Comparison of ENCODE assay signal across 12 mouse cellular contexts in the genomic region with DNA sequence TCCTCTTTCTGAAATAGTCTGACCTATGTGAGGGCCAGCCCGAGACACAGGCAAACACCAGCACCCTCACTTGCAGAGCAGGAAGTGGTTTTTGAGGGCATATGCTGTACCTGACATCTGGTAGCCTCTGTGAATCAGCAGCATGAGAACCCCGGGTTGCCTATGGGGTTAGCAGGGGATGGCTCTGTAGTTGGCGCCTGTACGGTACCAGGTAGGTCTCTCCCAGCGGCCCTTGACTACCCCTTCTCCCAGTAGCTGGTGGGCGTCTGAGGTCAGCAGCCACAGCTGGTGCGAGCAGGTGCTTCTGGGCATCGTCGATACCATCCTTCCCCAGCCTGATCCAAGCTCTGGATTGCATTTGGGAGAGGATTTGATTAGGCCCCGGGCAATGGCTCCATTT.
DNase-seq lines count a peak whose midpoint lies in the region; ATAC-seq lines count a peak whose summit lies in the region.
"Had no signal": no experiment of that assay in that cellular context is flagged by ENCODE, and none has a peak within 500 bp of the region (broad histone marks: within the 10 kb centered on the region; RNA-seq: fewer than 3 reads in every experiment).

No protein-coding gene starts in this region.

- no peak for ATAC-seq in midbrain, embryonic 12.5 days (ENCODE audit: low FRiP score, low read depth)
- no peak for ATAC-seq in midbrain, embryonic 15.5 days (replicated peaks)
- peak; percentile 79 for ATAC-seq in activated CD4-positive, CD25-positive, alpha-beta regulatory T cell, adult 4 months
- ATAC-seq in kidney, embryonic 14.5 days (ENCODE audit: low FRiP score, low TSS enrichment): no peak
- ATAC-seq: Patski had no signal

- no peak overlapping the region for H3K4me2 ChIP-seq in midbrain, embryonic 12.5 days (replicated peaks)
- no peak overlapping the region for H3K4me2 ChIP-seq in midbrain, embryonic 15.5 days
- H3K4me2 ChIP-seq in kidney, embryonic 14.5 days (replicated peaks; ENCODE audit: low read depth, low read length): no peak overlapping the region

- peaks cover 19% of the 10 kb centered on the region for H3K36me3 ChIP-seq in midbrain, embryonic 12.5 days
- H3K36me3 ChIP-seq in midbrain, embryonic 15.5 days (replicated peaks): 0 out of 2 replicates have a peak, but pooled peaks cover 3% of the 10 kb centered on the region
- peaks cover 12% of the 10 kb centered on the region for H3K36me3 ChIP-seq in kidney, embryonic 14.5 days (ENCODE audit: control insufficient read depth, insufficient read depth, low read length)

- H3K9ac ChIP-seq in midbrain, embryonic 12.5 days (replicated peaks): no peak overlapping the region
- H3K9ac ChIP-seq in midbrain, embryonic 15.5 days: no peak overlapping the region
- no peak overlapping the region for H3K9ac ChIP-seq in kidney, embryonic 14.5 days (ENCODE audit: low read depth, low read length)

- peaks cover 19% of the 10 kb centered on the region for H3K4me1 ChIP-seq in midbrain, embryonic 12.5 days
- peaks cover 49% of the 10 kb centered on the region for H3K4me1 ChIP-seq in midbrain, embryonic 15.5 days
- H3K4me1 ChIP-seq in kidney, embryonic 14.5 days (ENCODE audit: control insufficient read depth, insufficient read depth, low read length): 0 out of 2 replicates have a peak, but pooled peaks cover 3% of the 10 kb centered on the region

- WGBS in midbrain, embryonic 12.5 days: 85% methylated on average over 10 of the region's 10 CpGs
- 72% methylated on average over 10 of the region's 10 CpGs for WGBS in midbrain, embryonic 15.5 days
- 74% methylated on average over 10 of the region's 10 CpGs for WGBS in kidney, embryonic 14.5 days

- no peak overlapping the region for H3K4me3 ChIP-seq in midbrain, embryonic 12.5 days
- no peak overlapping the region for H3K4me3 ChIP-seq in midbrain, embryonic 15.5 days
- no peak overlapping the region for H3K4me3 ChIP-seq in kidney, embryonic 14.5 days (ENCODE audit: low read length)

- no peaks in the 10 kb centered on the region for H3K9me3 ChIP-seq in midbrain, embryonic 12.5 days
- H3K9me3 ChIP-seq in midbrain, embryonic 15.5 days: no peaks in the 10 kb centered on the region
- H3K9me3 ChIP-seq in kidney, embryonic 14.5 days (ENCODE audit: control insufficient read depth, low read length): no peaks in the 10 kb centered on the region

- H3K27me3 ChIP-seq in midbrain, embryonic 12.5 days: no peaks in the 10 kb centered on the region
- no peaks in the 10 kb centered on the region for H3K27me3 ChIP-seq in midbrain, embryonic 15.5 days (replicated peaks)
- no peaks in the 10 kb centered on the region for H3K27me3 ChIP-seq in kidney, embryonic 14.5 days (ENCODE audit: control insufficient read depth, insufficient read depth, low read length)
- H3K27me3 ChIP-seq: Patski had no signal

- 0 out of 2 replicates have a peak overlapping the region, but pooled peaks have one; percentile 6 for H3K27ac ChIP-seq in midbrain, embryonic 12.5 days (replicated peaks)
- no peak overlapping the region for H3K27ac ChIP-seq in midbrain, embryonic 15.5 days
- H3K27ac ChIP-seq in kidney, embryonic 14.5 days (ENCODE audit: low read depth, low read length): no peak overlapping the region

- DNase-seq in naive thymus-derived CD4-positive, alpha-beta T cell, adult 2 months (ENCODE audit: low read depth): peak; percentile 71
- peak; percentile 69 for DNase-seq in thymus, postnatal 25 days
- no peak for DNase-seq in right cerebral cortex, postnatal 25 days
- DNase-seq in urinary bladder, postnatal 10 days (ENCODE audit: low spot score): no peak
- DNase-seq: cerebellum, adult 2 months; heart, postnatal 14 days; kidney, adult 2 months had no signal

Comparison
In these comparisons a context has a peak if more than half of its experiments do, and no peak if none do; other contexts are left out.
1. DNase-seq: peak in naive thymus-derived CD4-positive, alpha-beta T cell, adult 2 months (single experiment) and thymus, postnatal 25 days (single experiment); none in right cerebral cortex, postnatal 25 days (single experiment) and urinary bladder, postnatal 10 days (single experiment).